Mouse (Mus musculus) erythroid progenitor cell, adult 5-6 weeks (primary cell): Measurements from ENCODE around the gene Slc1a4. TPM values are rescaled to one million over a fixed set of nuclear protein-coding genes. Genes with fewer than 3 reads are reported as not detected.

Experiments used
- ATAC-seq: replicated peaks from 2 replicates; pipeline ENCODE4 v1.8.0; 2016; ENCODE audit warnings: moderate number of reproducible peaks, mild to moderate bottlenecking, moderate TSS enrichment, inconsistent platforms; ENCODE audit not compliant: poor library complexity, low FRiP score, severe bottlenecking
- total RNA-seq, 2 experiments: library from RNA; stranded (forward) in 1 of 2; stranded (reverse) in 1 of 2; fragments of 150-400 nt in 1 of 2; fragments of 186-747, 209-891 nt in 1 of 2; gene quantifications; 2 replicates each; pipeline versions ENCODE4 v1.2.3 to v1.2.4; 2015 to 2017; ENCODE audit warnings: low replicate concordance in 2 of 2

The Slc1a4 gene
- total RNA-seq, 2 experiments from 2014 or later = not detected

GRCm38 (mm10) chr11:20262628-20263380 is 69.7 kb downstream of the Slc1a4 start:
- no peak for ATAC-seq

GRCm38 (mm10) chr11:20254791-20255190 is 77.7 kb downstream of the Slc1a4 start:
- no peak for ATAC-seq

- ATAC-seq = no peak
Observed at GRCm38 (mm10) chr11:20253088-20253487, 79.4 kb downstream of the Slc1a4 start.

Other genes with a start within 250 kb of the Slc1a4 start
- gene Actr2, start 219.8 kb downstream of the Slc1a4 start, total RNA-seq (2015; ENCODE audit: low replicate concordance) = 81.1 and 109 TPM in 2 replicates
- 74.9 and 102 TPM in 2 replicates for gene Actr2, start 219.8 kb downstream of the Slc1a4 start, total RNA-seq (2017; ENCODE audit: low replicate concordance)
- 86.1 and 103 TPM in 2 replicates for gene Rab1a, start 131.3 kb downstream of the Slc1a4 start, total RNA-seq (2015; ENCODE audit: low replicate concordance)
- gene Rab1a, start 131.3 kb downstream of the Slc1a4 start, total RNA-seq (2017; ENCODE audit: low replicate concordance) = 40.2 and 60.6 TPM in 2 replicates
- gene Cep68, start 83.3 kb downstream of the Slc1a4 start, total RNA-seq (2015; ENCODE audit: low replicate concordance) = 3.6 and 6.3 TPM in 2 replicates
- gene Cep68, start 83.3 kb downstream of the Slc1a4 start, total RNA-seq (2017; ENCODE audit: low replicate concordance) = 3.3 and 4.7 TPM in 2 replicates
- 46.1 and 61.6 TPM in 2 replicates for gene Sertad2, start 210.5 kb upstream of the Slc1a4 start, total RNA-seq (2015; ENCODE audit: low replicate concordance)
- 53.1 and 54.3 TPM in 2 replicates for gene Sertad2, start 210.5 kb upstream of the Slc1a4 start, total RNA-seq (2017; ENCODE audit: low replicate concordance)